Mouse (Mus musculus): ENCODE results near the gene Nol3. TPM values are rescaled to one million over a fixed set of nuclear protein-coding genes. Genes with fewer than 3 reads are reported as not detected.

The Nol3 gene
- polyA plus RNA-seq, 1 experiment from 2014 or later = 2.8 TPM

DNA sequence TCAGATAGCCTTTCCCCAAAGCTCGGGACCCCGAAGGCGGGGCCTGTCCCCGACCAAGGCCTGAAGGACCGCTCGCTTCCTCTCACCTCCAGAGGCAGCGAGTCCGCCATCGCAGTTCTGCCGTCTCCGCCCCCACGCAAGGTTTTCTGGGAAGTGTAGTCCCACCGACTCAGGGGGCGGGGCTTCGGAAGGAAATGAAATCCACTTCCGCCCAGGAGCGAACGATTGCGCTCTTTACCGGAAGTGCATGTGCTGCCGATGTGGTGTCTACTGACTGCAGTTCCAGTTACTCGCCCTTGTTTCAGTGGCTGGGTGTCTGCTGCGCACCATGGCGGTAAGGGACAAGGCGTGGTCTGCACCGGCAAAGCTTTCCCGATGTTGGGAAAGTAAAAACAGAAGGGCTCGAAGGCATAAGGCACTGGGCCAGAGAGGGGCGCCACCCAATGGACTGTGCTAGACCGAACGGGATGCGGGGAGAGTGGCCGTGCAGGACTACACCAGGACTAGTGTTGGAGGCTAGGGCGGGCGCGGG, 50.3 kb downstream of the Nol3 start, which contains the start of the genes Lrrc29 and Tmem208:
Gene Lrrc29, minus strand, starts transcription at position 138 of the 532 bp plus-strand sequence.
Gene Tmem208, plus strand, starts transcription at position 214 of the 532 bp plus-strand sequence.
- under 1% methylated on average over 36 of the region's 36 CpGs for WGBS
- Histone ChIP-seq H3K4me3 (replicated peaks; ENCODE audit: low read length) (peak within 1 kb of the TSS; percentile 91), H3K27me3 (replicated peaks; ENCODE audit: control insufficient read depth, insufficient read depth, low read length) (no peaks in the 10 kb centered on the region), H3K9me3 (ENCODE audit: control insufficient read depth, low read length) (no peaks in the 10 kb centered on the region), H3K27ac (ENCODE audit: low read length) (peak within 1 kb of the TSS; percentile 86), H3K36me3 (ENCODE audit: control insufficient read depth, insufficient read depth) (peaks cover 18% of the 10 kb centered on the region), H3K4me1 (replicated peaks; ENCODE audit: control insufficient read depth, insufficient read depth, low read length) (peaks cover 21% of the 10 kb centered on the region), H3K4me2 (ENCODE audit: low read length) (peak within 1 kb of the TSS; percentile 79), H3K9ac (replicated peaks; ENCODE audit: low read depth, low read length) (peak within 1 kb of the TSS; percentile 93)
- ATAC-seq = peak; percentile 94

DNA sequence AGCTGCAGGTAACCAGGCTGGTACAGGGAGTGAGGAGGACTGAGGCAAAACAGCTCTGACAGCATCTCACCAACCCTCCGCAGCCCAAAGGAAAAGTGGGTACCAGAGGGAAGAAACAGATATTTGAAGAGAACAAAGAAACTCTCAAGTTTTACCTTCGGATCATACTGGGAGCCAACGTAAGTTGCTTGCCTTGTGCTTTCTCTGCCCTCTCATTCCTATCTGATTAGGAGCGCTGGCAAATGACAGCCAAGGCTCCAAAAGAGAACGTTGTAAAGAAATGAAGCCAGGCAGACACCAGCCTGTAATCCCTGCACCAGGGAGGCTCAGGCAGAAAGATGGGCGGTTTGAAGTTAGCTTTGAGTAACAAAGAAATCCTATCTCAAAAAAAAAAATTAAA, 51.0 kb downstream of the Nol3 start:
- peak overlapping the region; percentile 93 for H3K9ac ChIP-seq (replicated peaks; ENCODE audit: low read depth, low read length)
- H3K4me2 ChIP-seq (ENCODE audit: low read length) = peak overlapping the region; percentile 79
- no peak for ATAC-seq
- H3K9me3 ChIP-seq (ENCODE audit: control insufficient read depth, low read length) = no peaks in the 10 kb centered on the region
- H3K27ac ChIP-seq (ENCODE audit: low read length) = no peak overlapping the region
- H3K36me3 ChIP-seq (ENCODE audit: control insufficient read depth, insufficient read depth) = peaks cover 26% of the 10 kb centered on the region
- peak overlapping the region; percentile 91 for H3K4me3 ChIP-seq (replicated peaks; ENCODE audit: low read length)
- H3K4me1 ChIP-seq (replicated peaks; ENCODE audit: control insufficient read depth, insufficient read depth, low read length) = peaks cover 21% of the 10 kb centered on the region
- H3K27me3 ChIP-seq (replicated peaks; ENCODE audit: control insufficient read depth, insufficient read depth, low read length) = no peaks in the 10 kb centered on the region
- 36% methylated on average over 6 of the region's 6 CpGs for WGBS

DNA sequence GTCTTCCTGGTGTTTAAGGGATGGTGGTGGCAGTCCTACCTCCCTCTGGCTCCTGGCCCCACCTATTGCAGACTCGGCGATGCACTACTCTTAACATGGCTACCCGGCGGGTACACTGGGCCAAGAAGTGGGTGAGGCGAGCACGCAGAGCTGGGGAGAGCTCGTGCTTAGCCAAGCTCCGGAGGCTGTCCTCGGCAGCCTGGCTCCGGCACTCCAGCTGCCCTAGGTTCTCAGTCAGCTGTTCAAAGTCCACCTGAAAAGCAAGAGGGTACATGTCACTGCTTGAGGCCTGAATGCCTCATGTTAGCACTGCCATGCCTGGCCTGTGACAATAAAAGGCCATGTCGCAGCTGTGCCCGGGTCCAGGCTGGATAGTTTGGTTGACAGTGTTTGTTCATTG, 54.4 kb downstream of the Nol3 start:
- H3K36me3 ChIP-seq (ENCODE audit: control insufficient read depth, insufficient read depth) = peaks cover 26% of the 10 kb centered on the region
- H3K4me3 ChIP-seq (replicated peaks; ENCODE audit: low read length) = no peak overlapping the region
- no peak overlapping the region for H3K27ac ChIP-seq (ENCODE audit: low read length)
- no peak for ATAC-seq
- no peaks in the 10 kb centered on the region for H3K9me3 ChIP-seq (ENCODE audit: control insufficient read depth, low read length)
- 93% methylated on average over 12 of the region's 12 CpGs for WGBS
- H3K9ac ChIP-seq (replicated peaks; ENCODE audit: low read depth, low read length) = no peak overlapping the region
- peaks cover 13% of the 10 kb centered on the region for H3K4me1 ChIP-seq (replicated peaks; ENCODE audit: control insufficient read depth, insufficient read depth, low read length)
- no peaks in the 10 kb centered on the region for H3K27me3 ChIP-seq (replicated peaks; ENCODE audit: control insufficient read depth, insufficient read depth, low read length)
- no peak overlapping the region for H3K4me2 ChIP-seq (ENCODE audit: low read length)

DNA sequence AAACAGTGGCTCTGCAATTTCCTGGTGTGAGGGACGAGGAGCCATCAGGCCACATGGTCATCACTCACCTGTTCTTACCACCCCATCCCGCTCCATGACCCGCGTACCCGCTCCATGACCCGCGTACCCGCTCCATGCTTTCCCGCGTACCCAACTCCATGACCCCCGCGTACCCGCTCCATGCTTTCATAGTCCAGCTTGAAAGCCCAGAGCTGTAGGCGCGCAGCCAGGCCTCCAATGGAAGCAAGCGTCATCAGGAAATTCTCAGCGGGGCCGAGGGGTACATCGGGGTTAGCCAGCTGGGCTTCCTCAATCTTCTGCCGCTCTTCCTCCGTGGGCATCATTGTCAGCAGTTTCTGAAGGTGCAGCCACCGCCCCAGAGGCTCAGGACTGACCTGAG, 55.5 kb downstream of the Nol3 start:
- H3K4me3 ChIP-seq (replicated peaks; ENCODE audit: low read length) = no peak overlapping the region
- H3K4me1 ChIP-seq (replicated peaks; ENCODE audit: control insufficient read depth, insufficient read depth, low read length) = peaks cover 9% of the 10 kb centered on the region
- no peak overlapping the region for H3K9ac ChIP-seq (replicated peaks; ENCODE audit: low read depth, low read length)
- 95% methylated on average over 22 of the region's 22 CpGs for WGBS
- no peak for ATAC-seq
- H3K36me3 ChIP-seq (ENCODE audit: control insufficient read depth, insufficient read depth) = peaks cover 26% of the 10 kb centered on the region
- no peak overlapping the region for H3K27ac ChIP-seq (ENCODE audit: low read length)
- H3K4me2 ChIP-seq (ENCODE audit: low read length) = no peak overlapping the region
- H3K9me3 ChIP-seq (ENCODE audit: control insufficient read depth, low read length) = no peaks in the 10 kb centered on the region
- H3K27me3 ChIP-seq (replicated peaks; ENCODE audit: control insufficient read depth, insufficient read depth, low read length) = no peaks in the 10 kb centered on the region

MicroRNAs within 50 kb of the gene (microRNA counts, 519-probe panel; counts per million panel counts)
- microRNA mmu-miR-328 = 2,419 counts per million, percentile 57 among the panel's probes with 10 or more counts

Small RNA genes lying within 50 kb of the gene (microRNA-seq; reads per million reads assigned to microRNA genes)
- gene Gm27320 (not detected), gene Mir328 (363 reads per million, percentile 70 among the genes with 10 or more reads in this experiment)

Other genes starting within 250 kb of the Nol3 start
- gene Ces3a, start 227.5 kb upstream of the Nol3 start, polyA plus RNA-seq (2015; fragmentation: Nextera tagmentation; extraction: Ambion mirVana) = not detected in 2 replicates
- not detected in 2 replicates for gene Ces3b, start 192.4 kb upstream of the Nol3 start, polyA plus RNA-seq (2015; fragmentation: Nextera tagmentation; extraction: Ambion mirVana)
- 0.11 and 0.29 TPM in 2 replicates for gene Ces4a, start 144.3 kb upstream of the Nol3 start, polyA plus RNA-seq (2015; fragmentation: Nextera tagmentation; extraction: Ambion mirVana)
- gene Cbfb, start 105.5 kb upstream of the Nol3 start, polyA plus RNA-seq (2015; fragmentation: Nextera tagmentation; extraction: Ambion mirVana) = 34.2 and 40.1 TPM in 2 replicates
- 34.3 and 35.7 TPM in 2 replicates for gene D230025D16Rik, start 51.0 kb upstream of the Nol3 start, polyA plus RNA-seq (2015; fragmentation: Nextera tagmentation; extraction: Ambion mirVana)
- gene B3gnt9, start 21.0 kb upstream of the Nol3 start, polyA plus RNA-seq (2015; fragmentation: Nextera tagmentation; extraction: Ambion mirVana) = 3.8 and 4.3 TPM in 2 replicates
- 23.4 and 27.3 TPM in 2 replicates for gene Tradd, start 11.5 kb upstream of the Nol3 start, polyA plus RNA-seq (2015; fragmentation: Nextera tagmentation; extraction: Ambion mirVana)
- gene Fbxl8, start 11.5 kb upstream of the Nol3 start, polyA plus RNA-seq (2015; fragmentation: Nextera tagmentation; extraction: Ambion mirVana) = 0.83 and 0.96 TPM in 2 replicates
- 0.25 TPM in 1 of 2 replicates, not detected in the other for gene Hsf4, start 6.3 kb upstream of the Nol3 start, polyA plus RNA-seq (2015; fragmentation: Nextera tagmentation; extraction: Ambion mirVana)
- 110 and 125 TPM in 2 replicates for gene 4931428F04Rik, start 13.7 kb downstream of the Nol3 start, polyA plus RNA-seq (2015; fragmentation: Nextera tagmentation; extraction: Ambion mirVana)
- 12.5 and 12.9 TPM in 2 replicates for gene Exoc3l, start 20.0 kb downstream of the Nol3 start, polyA plus RNA-seq (2015; fragmentation: Nextera tagmentation; extraction: Ambion mirVana)
- 44.9 and 46.8 TPM in 2 replicates for gene E2f4, start 21.5 kb downstream of the Nol3 start, polyA plus RNA-seq (2015; fragmentation: Nextera tagmentation; extraction: Ambion mirVana)
- gene Elmo3, start 29.5 kb downstream of the Nol3 start, polyA plus RNA-seq (2015; fragmentation: Nextera tagmentation; extraction: Ambion mirVana) = 0.76 and 1.3 TPM in 2 replicates
- 0.36 and 0.99 TPM in 2 replicates for gene Lrrc29, start 50.1 kb downstream of the Nol3 start, polyA plus RNA-seq (2015; fragmentation: Nextera tagmentation; extraction: Ambion mirVana)
- gene Tmem208, start 50.2 kb downstream of the Nol3 start, polyA plus RNA-seq (2015; fragmentation: Nextera tagmentation; extraction: Ambion mirVana) = 111 and 126 TPM in 2 replicates
- 0.43 and 1.2 TPM in 2 replicates for gene Fhod1, start 71.8 kb downstream of the Nol3 start, polyA plus RNA-seq (2015; fragmentation: Nextera tagmentation; extraction: Ambion mirVana)
- 6.3 and 10.3 TPM in 2 replicates for gene Slc9a5, start 72.7 kb downstream of the Nol3 start, polyA plus RNA-seq (2015; fragmentation: Nextera tagmentation; extraction: Ambion mirVana)
- gene Plekhg4, start 97.1 kb downstream of the Nol3 start, polyA plus RNA-seq (2015; fragmentation: Nextera tagmentation; extraction: Ambion mirVana) = 1.3 and 1.9 TPM in 2 replicates
- gene Kctd19, start 137.4 kb downstream of the Nol3 start, polyA plus RNA-seq (2015; fragmentation: Nextera tagmentation; extraction: Ambion mirVana) = not detected in 2 replicates
- 0.37 and 0.80 TPM in 2 replicates for gene Lrrc36, start 137.4 kb downstream of the Nol3 start, polyA plus RNA-seq (2015; fragmentation: Nextera tagmentation; extraction: Ambion mirVana)
- 28.9 and 56.5 TPM in 2 replicates for gene Tppp3, start 195.4 kb downstream of the Nol3 start, polyA plus RNA-seq (2015; fragmentation: Nextera tagmentation; extraction: Ambion mirVana)
- gene Zdhhc1, start 220.8 kb downstream of the Nol3 start, polyA plus RNA-seq (2015; fragmentation: Nextera tagmentation; extraction: Ambion mirVana) = 26.3 and 33.3 TPM in 2 replicates
- gene Hsd11b2, start 242.6 kb downstream of the Nol3 start, polyA plus RNA-seq (2015; fragmentation: Nextera tagmentation; extraction: Ambion mirVana) = 0.35 and 0.48 TPM in 2 replicates